Mouse (Mus musculus): ENCODE measurements around the gene Cdk5rap1. TPM values are rescaled to one million over a fixed set of nuclear protein-coding genes. Genes with fewer than 3 reads are reported as not detected.
A peak's percentile ranks its signal among the peaks of the same experiment; 100 is the strongest.

Cdk5rap1 gene
- polyA plus RNA-seq, 1 experiment from 2014 or later, result 4.3 TPM

GRCm38 (mm10) chr2:154401976-154402375 is 29.2 kb upstream of the Cdk5rap1 start:
- no peak for TF ChIP-seq CTCF (IDR thresholded peaks at IDR 0.05; ENCODE audit: low read depth)
- H3K27me3 ChIP-seq (replicated peaks; ENCODE audit: control insufficient read depth, insufficient read depth, low read length), result no peaks in the 10 kb centered on the region
- WGBS, result 48% methylated on average over 1 of the region's 1 CpGs
- no peak overlapping the region for H3K9ac ChIP-seq (ENCODE audit: low read depth, low read length)
- H3K4me1 ChIP-seq (replicated peaks; ENCODE audit: control insufficient read depth, insufficient read depth, low read length), result no peaks in the 10 kb centered on the region
- no peak overlapping the region for H3K4me2 ChIP-seq (replicated peaks; ENCODE audit: low read depth)
- no peaks in the 10 kb centered on the region for H3K36me3 ChIP-seq (ENCODE audit: control insufficient read depth, insufficient read depth)
- no peaks in the 10 kb centered on the region for H3K9me3 ChIP-seq (ENCODE audit: control insufficient read depth)
- no peak for ATAC-seq
- no peak overlapping the region for H3K4me3 ChIP-seq (ENCODE audit: low read depth, low read length)
- H3K27ac ChIP-seq (ENCODE audit: low read depth, low read length), result no peak overlapping the region

GRCm38 (mm10) chr2:154399325-154399724 is 26.5 kb upstream of the Cdk5rap1 start:
- Histone ChIP-seq H3K4me2 (replicated peaks; ENCODE audit: low read depth) (no peak overlapping the region), H3K4me1 (replicated peaks; ENCODE audit: control insufficient read depth, insufficient read depth, low read length) (no peaks in the 10 kb centered on the region), H3K27me3 (replicated peaks; ENCODE audit: control insufficient read depth, insufficient read depth, low read length) (no peaks in the 10 kb centered on the region), H3K36me3 (ENCODE audit: control insufficient read depth, insufficient read depth) (no peaks in the 10 kb centered on the region), H3K9me3 (ENCODE audit: control insufficient read depth) (no peaks in the 10 kb centered on the region), H3K27ac (ENCODE audit: low read depth, low read length) (no peak overlapping the region), H3K4me3 (ENCODE audit: low read depth, low read length) (no peak overlapping the region), H3K9ac (ENCODE audit: low read depth, low read length) (no peak overlapping the region)
- no peak for ATAC-seq
- 87% methylated on average over 2 of the region's 2 CpGs for WGBS
- TF ChIP-seq CTCF (IDR thresholded peaks at IDR 0.05; ENCODE audit: low read depth), result no peak

GRCm38 (mm10) chr2:154398267-154398666 is 25.5 kb upstream of the Cdk5rap1 start:
- WGBS, result 77% methylated on average over 7 of the region's 7 CpGs
- H3K36me3 ChIP-seq (ENCODE audit: control insufficient read depth, insufficient read depth), result no peaks in the 10 kb centered on the region
- TF ChIP-seq CTCF (IDR thresholded peaks at IDR 0.05; ENCODE audit: low read depth), result no peak
- H3K27ac ChIP-seq (ENCODE audit: low read depth, low read length), result no peak overlapping the region
- no peak for ATAC-seq
- no peaks in the 10 kb centered on the region for H3K9me3 ChIP-seq (ENCODE audit: control insufficient read depth)
- H3K4me1 ChIP-seq (replicated peaks; ENCODE audit: control insufficient read depth, insufficient read depth, low read length), result no peaks in the 10 kb centered on the region
- H3K9ac ChIP-seq (ENCODE audit: low read depth, low read length), result no peak overlapping the region
- H3K27me3 ChIP-seq (replicated peaks; ENCODE audit: control insufficient read depth, insufficient read depth, low read length), result no peaks in the 10 kb centered on the region
- no peak overlapping the region for H3K4me3 ChIP-seq (ENCODE audit: low read depth, low read length)
- H3K4me2 ChIP-seq (replicated peaks; ENCODE audit: low read depth), result no peak overlapping the region

GRCm38 (mm10) chr2:154396529-154396928 is 23.7 kb upstream of the Cdk5rap1 start:
- Histone ChIP-seq H3K27ac (ENCODE audit: low read depth, low read length) (no peak overlapping the region), H3K9me3 (ENCODE audit: control insufficient read depth) (no peaks in the 10 kb centered on the region), H3K4me1 (replicated peaks; ENCODE audit: control insufficient read depth, insufficient read depth, low read length) (no peaks in the 10 kb centered on the region), H3K4me2 (replicated peaks; ENCODE audit: low read depth) (no peak overlapping the region), H3K4me3 (ENCODE audit: low read depth, low read length) (no peak overlapping the region), H3K9ac (ENCODE audit: low read depth, low read length) (no peak overlapping the region), H3K27me3 (replicated peaks; ENCODE audit: control insufficient read depth, insufficient read depth, low read length) (no peaks in the 10 kb centered on the region), H3K36me3 (ENCODE audit: control insufficient read depth, insufficient read depth) (no peaks in the 10 kb centered on the region)
- ATAC-seq, result no peak
- WGBS, result 78% methylated on average over 2 of the region's 2 CpGs
- no peak for TF ChIP-seq CTCF (IDR thresholded peaks at IDR 0.05; ENCODE audit: low read depth)

- no peaks in the 10 kb centered on the region for H3K27me3 ChIP-seq (replicated peaks; ENCODE audit: control insufficient read depth, insufficient read depth, low read length)
- no peak for TF ChIP-seq CTCF (IDR thresholded peaks at IDR 0.05; ENCODE audit: low read depth)
- no peak overlapping the region for H3K9ac ChIP-seq (ENCODE audit: low read depth, low read length)
- H3K4me3 ChIP-seq (ENCODE audit: low read depth, low read length), result no peak overlapping the region
- no peak for ATAC-seq
- WGBS, result 80% methylated on average over 3 of the region's 3 CpGs
- no peaks in the 10 kb centered on the region for H3K36me3 ChIP-seq (ENCODE audit: control insufficient read depth, insufficient read depth)
- H3K27ac ChIP-seq (ENCODE audit: low read depth, low read length), result no peak overlapping the region
- H3K4me1 ChIP-seq (replicated peaks; ENCODE audit: control insufficient read depth, insufficient read depth, low read length), result no peaks in the 10 kb centered on the region
- H3K4me2 ChIP-seq (replicated peaks; ENCODE audit: low read depth), result no peak overlapping the region
- H3K9me3 ChIP-seq (ENCODE audit: control insufficient read depth), result no peaks in the 10 kb centered on the region
Observed at GRCm38 (mm10) chr2:154394602-154395001, 21.8 kb upstream of the Cdk5rap1 start.

- no peak overlapping the region for H3K4me2 ChIP-seq (replicated peaks; ENCODE audit: low read depth)
- no peak overlapping the region for H3K9ac ChIP-seq (ENCODE audit: low read depth, low read length)
- H3K9me3 ChIP-seq (ENCODE audit: control insufficient read depth), result no peaks in the 10 kb centered on the region
- no peak for TF ChIP-seq CTCF (IDR thresholded peaks at IDR 0.05; ENCODE audit: low read depth)
- ATAC-seq, result peak; percentile 91
- H3K36me3 ChIP-seq (ENCODE audit: control insufficient read depth, insufficient read depth), result no peaks in the 10 kb centered on the region
- no peaks in the 10 kb centered on the region for H3K27me3 ChIP-seq (replicated peaks; ENCODE audit: control insufficient read depth, insufficient read depth, low read length)
- peak overlapping the region; percentile 57 for H3K27ac ChIP-seq (ENCODE audit: low read depth, low read length)
- 48% methylated on average over 11 of the region's 11 CpGs for WGBS
- H3K4me1 ChIP-seq (replicated peaks; ENCODE audit: control insufficient read depth, insufficient read depth, low read length), result no peaks in the 10 kb centered on the region
- no peak overlapping the region for H3K4me3 ChIP-seq (ENCODE audit: low read depth, low read length)
Observed at GRCm38 (mm10) chr2:154390180-154390964, 17.6 kb upstream of the Cdk5rap1 start.

Data from intestine, postnatal 0 days (tissue).